Mouse (Mus musculus): Measurements from ENCODE around the gene Uba6.

DNA sequence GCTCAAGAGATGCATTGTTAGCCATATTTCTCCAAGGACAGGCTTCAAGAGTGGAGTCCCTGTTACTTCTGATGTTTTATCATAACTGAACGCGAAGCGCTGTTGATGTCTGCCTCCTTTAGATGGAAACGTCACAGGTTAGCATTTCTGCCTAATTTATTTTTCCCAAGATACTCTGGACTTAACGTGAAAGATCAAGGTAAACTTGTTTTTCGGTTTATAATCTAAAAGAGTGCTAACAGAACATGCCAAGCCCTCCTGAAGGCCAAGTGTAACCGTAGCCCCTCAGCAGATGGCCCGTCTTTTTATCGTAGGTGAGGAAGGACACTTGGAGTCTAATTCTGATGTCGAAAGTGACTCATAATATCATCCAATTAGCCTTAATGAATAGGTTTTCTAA, 25.2 kb upstream of the Uba6 start, which contains the start of gene Gnrhr:
- TF ChIP-seq CTCF (IDR thresholded peaks at IDR 0.05; ENCODE audit: low read depth, low read length), result no peak
- no peak for TF ChIP-seq GATA2 (IDR thresholded peaks at IDR 0.05; ENCODE audit: borderline replicate concordance, low read depth, low read length)
